Mouse (Mus musculus): Measurements from ENCODE around the gene Olfr784. TPM values are rescaled to one million over a fixed set of nuclear protein-coding genes. Genes with fewer than 3 reads are reported as not detected.

The Olfr784 gene
- polyA plus RNA-seq, 1 experiment from 2014 or later, result not detected

Other genes starting within 250 kb of the Olfr784 start
- gene Olfr770, start 245.1 kb upstream of the Olfr784 start, polyA plus RNA-seq (2014; fragmentation: Nextera tagmentation; extraction: Ambion mirVana), result not detected in 2 replicates
- gene Olfr771, start 219.3 kb upstream of the Olfr784 start, polyA plus RNA-seq (2014; fragmentation: Nextera tagmentation; extraction: Ambion mirVana), result not detected in 2 replicates
- not detected in 2 replicates for gene Olfr772, start 206.2 kb upstream of the Olfr784 start, polyA plus RNA-seq (2014; fragmentation: Nextera tagmentation; extraction: Ambion mirVana)
- gene Olfr773, start 196.7 kb upstream of the Olfr784 start, polyA plus RNA-seq (2014; fragmentation: Nextera tagmentation; extraction: Ambion mirVana), result not detected in 2 replicates
- gene Olfr774, start 147.9 kb upstream of the Olfr784 start, polyA plus RNA-seq (2014; fragmentation: Nextera tagmentation; extraction: Ambion mirVana), result not detected in 2 replicates
- not detected in 2 replicates for gene Olfr775, start 135.7 kb upstream of the Olfr784 start, polyA plus RNA-seq (2014; fragmentation: Nextera tagmentation; extraction: Ambion mirVana)
- gene Olfr776, start 125.0 kb upstream of the Olfr784 start, polyA plus RNA-seq (2014; fragmentation: Nextera tagmentation; extraction: Ambion mirVana), result not detected in 2 replicates
- not detected in 2 replicates for gene Olfr777, start 112.6 kb upstream of the Olfr784 start, polyA plus RNA-seq (2014; fragmentation: Nextera tagmentation; extraction: Ambion mirVana)
- gene Olfr780, start 66.0 kb upstream of the Olfr784 start, polyA plus RNA-seq (2014; fragmentation: Nextera tagmentation; extraction: Ambion mirVana), result not detected in 2 replicates
- gene Olfr781, start 55.2 kb upstream of the Olfr784 start, polyA plus RNA-seq (2014; fragmentation: Nextera tagmentation; extraction: Ambion mirVana), result not detected in 2 replicates
- gene Olfr782, start 35.2 kb upstream of the Olfr784 start, polyA plus RNA-seq (2014; fragmentation: Nextera tagmentation; extraction: Ambion mirVana), result not detected in 2 replicates
- gene Olfr785, start 21.3 kb downstream of the Olfr784 start, polyA plus RNA-seq (2014; fragmentation: Nextera tagmentation; extraction: Ambion mirVana), result not detected in 2 replicates
- gene Olfr786, start 43.2 kb downstream of the Olfr784 start, polyA plus RNA-seq (2014; fragmentation: Nextera tagmentation; extraction: Ambion mirVana), result not detected in 2 replicates
- not detected in 2 replicates for gene Olfr787, start 77.8 kb downstream of the Olfr784 start, polyA plus RNA-seq (2014; fragmentation: Nextera tagmentation; extraction: Ambion mirVana)
- gene Olfr788, start 86.9 kb downstream of the Olfr784 start, polyA plus RNA-seq (2014; fragmentation: Nextera tagmentation; extraction: Ambion mirVana), result not detected in 2 replicates
- gene Olfr789, start 100.7 kb downstream of the Olfr784 start, polyA plus RNA-seq (2014; fragmentation: Nextera tagmentation; extraction: Ambion mirVana), result not detected in 2 replicates
- not detected in 2 replicates for gene Olfr790, start 114.4 kb downstream of the Olfr784 start, polyA plus RNA-seq (2014; fragmentation: Nextera tagmentation; extraction: Ambion mirVana)
- gene Olfr791, start 137.7 kb downstream of the Olfr784 start, polyA plus RNA-seq (2014; fragmentation: Nextera tagmentation; extraction: Ambion mirVana), result not detected in 2 replicates
- not detected in 2 replicates for gene Olfr792, start 155.1 kb downstream of the Olfr784 start, polyA plus RNA-seq (2014; fragmentation: Nextera tagmentation; extraction: Ambion mirVana)
- not detected in 2 replicates for gene Olfr794, start 183.6 kb downstream of the Olfr784 start, polyA plus RNA-seq (2014; fragmentation: Nextera tagmentation; extraction: Ambion mirVana)
- not detected in 2 replicates for gene Olfr796, start 228.5 kb downstream of the Olfr784 start, polyA plus RNA-seq (2014; fragmentation: Nextera tagmentation; extraction: Ambion mirVana)
- not detected in 2 replicates for gene Olfr798, start 243.9 kb downstream of the Olfr784 start, polyA plus RNA-seq (2014; fragmentation: Nextera tagmentation; extraction: Ambion mirVana)